Mouse (Mus musculus): ENCODE measurements around the gene Nr1d1. TPM values are rescaled to one million over a fixed set of nuclear protein-coding genes. Genes with fewer than 3 reads are reported as not detected.
A peak's percentile ranks its signal among the peaks of the same experiment; 100 is the strongest.

Nr1d1 gene
- polyA plus RNA-seq, 1 experiment = 119 TPM

- peak; percentile 31 for DNase-seq (ENCODE audit: low spot score)
Measured at GRCm38 (mm10) chr11:98751221-98751782, 23.8 kb downstream of the Nr1d1 start.

DNA sequence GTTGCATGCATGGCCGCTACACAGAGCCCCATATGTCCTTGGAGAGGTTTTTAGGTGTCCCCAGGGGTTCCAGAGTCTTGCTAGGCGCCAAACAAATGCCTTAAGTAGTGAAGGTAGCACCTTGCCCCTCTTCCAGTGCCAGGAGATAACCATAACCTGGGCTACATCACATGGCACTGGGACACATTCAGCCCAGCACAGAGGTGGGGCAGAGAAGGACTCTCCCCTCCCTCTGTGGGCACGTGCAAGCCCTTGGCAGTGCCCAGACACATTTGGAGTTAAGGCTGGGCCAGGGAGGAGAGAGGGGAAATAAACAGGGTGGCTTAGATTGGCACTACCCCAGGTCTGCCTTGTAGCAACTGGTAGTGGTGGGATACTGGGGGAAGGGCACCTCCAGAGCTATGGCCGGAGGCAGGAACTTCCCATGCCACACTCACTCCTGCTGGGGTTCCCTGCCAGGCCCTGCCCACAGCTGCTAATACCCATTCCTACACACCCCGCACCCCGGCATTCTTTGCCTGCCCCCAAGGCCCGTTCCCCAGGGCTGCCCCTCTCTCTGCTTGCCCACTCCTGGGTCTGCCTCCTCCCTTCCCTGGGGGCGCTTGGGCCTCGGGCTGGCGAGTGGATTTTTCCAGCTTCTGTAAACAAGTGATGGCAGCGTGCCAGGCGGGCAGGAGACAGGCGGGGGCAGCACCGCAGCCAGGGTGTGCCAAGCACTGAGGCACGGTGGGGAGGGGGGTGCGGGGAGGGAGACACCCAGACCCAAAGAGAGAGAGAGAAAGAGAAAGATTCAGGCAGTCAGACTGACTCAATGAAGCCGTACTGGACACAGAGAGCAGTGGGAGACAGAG is 24.6 kb downstream of the Nr1d1 start:
- peak; percentile 77 for DNase-seq (ENCODE audit: low spot score)

DNA sequence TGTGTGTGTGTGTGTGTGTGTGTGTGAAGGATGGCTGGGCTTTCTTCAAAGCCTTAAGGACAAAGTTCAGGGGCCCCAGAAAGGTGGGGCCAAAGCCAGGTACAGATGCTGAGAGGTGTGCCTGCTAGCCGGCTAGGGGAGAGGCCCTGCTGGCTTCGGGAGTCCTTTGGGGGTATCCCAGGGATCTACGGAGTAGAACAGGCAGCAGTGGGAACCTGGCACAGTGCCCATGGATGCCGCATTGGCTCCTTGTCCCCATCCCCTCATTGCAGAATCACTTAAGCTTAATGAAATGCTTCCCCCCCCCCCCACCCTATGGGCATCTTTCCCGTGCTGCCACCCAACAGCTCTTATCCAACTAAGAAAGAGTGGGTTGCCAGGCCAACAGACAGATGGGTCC is 25.4 kb downstream of the Nr1d1 start:
- peak; percentile 23 for DNase-seq (ENCODE audit: low spot score)

GRCm38 (mm10) chr11:98748506-98749416 is 26.4 kb downstream of the Nr1d1 start:
- peak; percentile 52 for DNase-seq (ENCODE audit: low spot score)

GRCm38 (mm10) chr11:98747804-98748505 is 27.2 kb downstream of the Nr1d1 start:
- peak; percentile 20 for DNase-seq (ENCODE audit: low spot score)

GRCm38 (mm10) chr11:98746855-98747693 is 28.1 kb downstream of the Nr1d1 start:
- DNase-seq (ENCODE audit: low spot score) = peak; percentile 55

GRCm38 (mm10) chr11:98745932-98746853 is 28.9 kb downstream of the Nr1d1 start:
- DNase-seq (ENCODE audit: low spot score) = no peak

GRCm38 (mm10) chr11:98744456-98745019 is 30.6 kb downstream of the Nr1d1 start:
- DNase-seq (ENCODE audit: low spot score) = no peak

GRCm38 (mm10) chr11:98743655-98744345 is 31.3 kb downstream of the Nr1d1 start:
- no peak for DNase-seq (ENCODE audit: low spot score)

GRCm38 (mm10) chr11:98742397-98743291 is 32.5 kb downstream of the Nr1d1 start:
- DNase-seq (ENCODE audit: low spot score) = peak; percentile 36

DNA sequence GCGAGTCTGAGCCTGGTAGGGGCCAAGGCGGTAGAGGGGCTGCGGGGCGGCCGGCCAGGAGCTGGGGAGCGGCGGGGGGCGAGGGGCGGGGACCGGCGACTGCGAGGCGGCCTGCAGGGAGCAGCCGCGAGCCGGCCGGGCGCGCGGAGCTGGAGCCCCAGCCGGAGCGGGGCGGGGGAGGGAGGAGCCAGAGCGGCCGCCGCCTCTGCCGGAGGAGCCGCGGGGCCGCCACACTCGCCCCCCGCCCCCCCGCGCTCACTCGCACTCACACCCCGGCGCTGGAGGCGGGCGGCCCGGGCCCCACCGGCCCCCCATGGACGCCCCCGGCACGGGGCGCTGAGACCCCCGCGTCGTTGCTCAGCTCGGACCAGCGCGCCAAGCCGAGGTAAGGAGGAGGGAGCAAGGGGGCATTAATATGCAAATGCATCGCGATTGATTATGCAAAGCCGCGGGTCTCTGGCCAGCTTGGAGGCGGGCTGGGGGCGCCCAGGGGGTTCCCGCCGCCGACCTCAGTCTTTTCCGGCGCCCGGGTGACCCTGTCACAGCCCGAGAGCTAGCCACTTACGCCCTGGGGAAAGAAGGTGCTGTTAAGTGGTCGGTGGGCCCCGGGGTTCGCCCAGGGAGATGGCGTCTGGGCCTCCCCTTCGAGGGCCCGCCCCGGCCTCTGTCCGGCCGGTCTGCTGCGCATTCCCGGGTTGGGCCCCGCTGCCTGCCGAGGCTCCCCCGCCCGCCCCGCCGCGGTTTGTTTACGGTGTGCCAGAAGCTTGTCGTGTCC is 33.3 kb downstream of the Nr1d1 start:
- DNase-seq (ENCODE audit: low spot score) = peak; percentile 76

GRCm38 (mm10) chr11:98741051-98741620 is 34.0 kb downstream of the Nr1d1 start:
- no peak for DNase-seq (ENCODE audit: low spot score)

DNA sequence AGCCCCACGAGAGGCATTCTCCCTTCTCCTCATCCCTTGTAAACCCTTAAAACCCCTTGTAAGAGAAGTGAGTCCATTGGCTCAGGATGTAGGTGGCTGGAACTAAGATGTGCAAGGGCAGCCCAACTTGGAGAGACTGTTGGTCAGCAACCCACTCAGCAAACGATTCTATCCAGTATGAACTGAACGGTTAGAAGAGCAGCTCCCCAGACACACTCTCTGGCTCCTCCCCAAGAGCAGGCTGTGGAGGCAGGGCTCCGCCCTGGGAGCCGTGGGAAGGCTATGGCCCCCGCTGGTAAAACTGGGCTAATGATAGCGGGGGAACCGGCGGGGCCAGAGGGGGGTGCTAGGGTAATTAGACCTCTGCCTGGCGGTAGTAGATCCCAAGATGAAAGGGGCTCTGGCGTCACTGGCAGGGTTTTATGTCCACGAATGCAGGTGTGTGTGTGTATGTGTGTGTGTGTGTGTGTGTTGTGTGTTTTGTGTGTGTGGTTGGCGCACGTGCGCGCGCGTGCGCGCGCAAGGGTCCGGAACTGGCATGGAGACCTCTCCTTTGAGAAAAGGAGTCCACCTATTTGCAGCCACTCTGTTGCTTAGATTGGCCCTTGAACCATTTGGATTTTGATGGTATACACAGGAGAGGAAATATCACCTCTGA is 34.6 kb downstream of the Nr1d1 start, which contains the start of gene Thra:
Gene Thra (plus strand): TSS at position 246 of the 658 bp plus-strand sequence.
- DNase-seq (ENCODE audit: low spot score) = peak; percentile 57

DNA sequence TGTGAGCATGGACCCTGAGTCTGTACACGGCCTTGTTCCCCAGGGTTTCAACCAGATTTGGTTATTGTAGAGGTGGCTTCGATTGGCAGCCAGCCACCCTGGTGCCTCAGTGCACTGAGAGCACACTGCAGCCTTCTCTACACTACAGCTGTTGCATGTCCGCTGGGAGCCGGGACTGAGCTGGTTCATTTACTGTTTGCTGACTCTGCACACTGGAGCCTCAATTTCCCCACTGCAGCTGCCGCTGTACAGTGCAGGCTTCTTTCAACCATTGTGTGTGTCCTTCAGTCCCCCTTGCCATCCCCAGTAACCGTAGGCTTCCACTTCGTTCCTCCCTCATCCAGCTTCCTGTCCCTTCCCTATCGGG is 35.1 kb downstream of the Nr1d1 start:
- no peak for DNase-seq (ENCODE audit: low spot score)

DNA sequence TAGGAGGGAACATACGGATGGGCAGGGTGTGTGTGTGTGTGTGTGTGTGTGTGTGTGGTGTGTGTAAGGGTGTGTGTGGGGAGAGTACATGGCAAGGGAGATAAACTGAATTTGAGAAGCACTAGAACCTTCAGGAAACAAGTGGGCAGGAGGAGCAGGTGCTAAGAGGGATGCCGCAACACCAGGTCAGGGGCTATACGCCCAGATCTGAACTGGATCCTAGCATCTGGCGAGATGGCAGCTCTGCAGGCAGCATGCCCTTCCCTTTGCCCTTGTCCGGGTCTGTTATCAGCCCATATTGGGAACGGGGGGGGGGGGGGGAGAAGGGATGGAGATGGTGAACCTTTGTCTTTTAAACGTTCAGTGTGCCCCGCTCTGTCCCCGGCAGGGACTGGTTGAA is 36.2 kb downstream of the Nr1d1 start:
- no peak for DNase-seq (ENCODE audit: low spot score)

DNA sequence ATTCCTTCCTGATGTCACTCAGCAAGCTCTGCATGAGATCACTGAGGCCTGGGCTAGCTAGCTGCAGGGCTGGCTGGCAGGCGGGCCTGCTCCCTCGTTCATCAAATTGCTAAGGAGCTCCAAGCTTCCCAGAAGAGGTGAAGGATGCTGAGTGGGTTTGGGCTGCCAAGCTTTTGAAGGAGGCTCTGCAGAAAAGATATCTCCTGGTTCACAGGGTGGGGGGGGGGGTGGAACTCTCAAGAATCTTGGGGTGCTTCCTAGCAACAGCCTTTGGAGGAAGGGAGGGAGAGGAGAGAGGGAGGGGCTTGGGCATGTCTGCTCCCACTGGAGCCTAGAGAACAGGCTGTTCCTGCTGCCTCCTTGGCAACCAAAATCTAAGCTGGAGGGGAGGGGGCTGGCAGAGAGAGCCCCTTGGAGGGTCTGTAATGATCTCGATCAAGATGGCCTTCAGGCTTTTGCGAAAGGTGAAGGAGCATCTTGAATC is 36.7 kb downstream of the Nr1d1 start:
- DNase-seq (ENCODE audit: low spot score) = no peak

All from urinary bladder, adult 2 months (tissue).